Mouse (Mus musculus): ENCODE results near the gene Hist1h4a. TPM values are rescaled to one million over a fixed set of nuclear protein-coding genes. Genes with fewer than 3 reads are reported as not detected.
"Not testable (repeated sequence)": the region's sequence is repeated elsewhere in the genome, so short reads cannot be mapped to it uniquely, and the experiment has no call there.

The Hist1h4a gene
- 100 to 1,000 TPM; 369 to 391 TPM for total RNA-seq (2021)
- long read RNA-seq, experiment 1, result 0 reads
- long read RNA-seq, experiment 2, partial matches to known transcripts, result 0 of 1 reads
- long read RNA-seq, experiment 2, other reads (novel, unspliced or antisense), result 0 of 1 reads

DNA sequence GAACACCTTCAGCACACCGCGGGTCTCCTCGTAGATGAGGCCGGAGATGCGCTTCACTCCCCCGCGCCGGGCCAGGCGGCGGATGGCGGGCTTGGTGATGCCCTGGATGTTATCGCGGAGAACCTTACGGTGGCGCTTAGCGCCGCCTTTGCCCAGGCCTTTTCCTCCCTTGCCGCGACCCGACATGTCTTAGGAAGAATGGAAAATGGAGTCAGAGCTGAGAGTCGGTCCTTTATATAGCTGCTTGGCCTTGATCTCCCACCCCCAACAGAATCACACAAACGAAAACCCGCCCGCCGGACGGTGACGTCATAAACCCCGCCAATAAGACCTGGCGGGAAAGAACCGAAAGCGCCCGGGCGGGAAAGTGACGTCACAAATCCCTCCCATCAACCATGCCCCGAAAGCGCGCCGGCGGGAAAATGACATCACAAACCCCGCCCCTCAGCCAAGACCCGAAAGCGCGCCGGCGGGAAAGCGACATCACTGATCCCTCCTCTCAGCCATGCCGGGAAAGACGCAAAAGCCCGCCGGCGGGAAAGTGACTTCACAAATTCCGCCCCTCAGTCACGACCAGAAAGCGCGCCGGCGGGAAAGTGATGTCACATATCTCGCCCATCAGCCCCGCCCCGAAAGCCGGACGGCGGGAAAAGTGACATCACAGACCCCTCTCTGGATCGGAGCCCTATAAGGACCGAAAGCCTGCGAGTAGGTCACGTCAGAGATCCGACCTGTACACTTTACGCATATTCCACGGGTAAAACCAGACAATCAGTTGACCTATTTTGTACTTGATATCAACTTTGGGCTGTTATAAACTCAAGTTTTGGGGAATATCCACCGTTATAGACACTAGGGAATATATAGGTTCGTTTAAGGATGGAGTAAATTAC, at the start of gene Hist1h4a:
Hist1h4a (minus strand) TSS at position 259 of the 893 bp plus-strand sequence.
- peak; percentile 97 to 98 for DNase-seq (ENCODE audit: low spot score in 2 of 2)

DNA sequence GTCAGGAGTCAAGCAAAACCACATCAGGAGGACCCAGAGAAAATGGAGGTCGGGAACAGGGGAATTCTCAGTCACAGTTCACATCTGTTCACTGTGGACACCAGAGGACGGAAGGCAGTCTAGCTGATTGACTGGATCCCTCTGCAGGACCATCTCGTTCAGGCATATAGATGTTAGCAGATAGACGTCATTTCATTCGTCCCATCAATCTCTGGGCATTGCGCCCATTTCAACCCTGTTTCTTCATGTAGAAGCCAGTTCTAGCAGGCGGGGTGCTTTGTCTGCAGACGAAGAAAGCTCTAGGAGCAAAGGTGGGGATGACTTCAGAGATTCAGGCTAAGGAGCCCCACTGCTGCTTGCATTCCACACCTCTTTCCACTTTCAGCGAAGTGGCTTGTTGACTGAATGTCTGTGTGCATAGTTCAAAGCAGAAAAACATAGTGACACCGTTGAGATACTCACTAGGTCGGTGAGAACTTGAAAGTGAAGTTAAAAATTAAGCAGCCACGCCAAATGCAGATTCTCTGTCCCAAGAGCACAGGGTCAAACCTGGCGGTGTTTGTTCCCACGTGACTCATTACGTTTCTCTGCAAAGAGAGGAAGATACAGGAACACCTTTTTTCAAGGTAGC, 45.5 kb upstream of the Hist1h4a start, which contains the start of gene Slc17a2:
Slc17a2 (plus strand) TSS at position 572 of the 631 bp plus-strand sequence.
- no peak for DNase-seq (ENCODE audit: low spot score in 2 of 2)

DNA sequence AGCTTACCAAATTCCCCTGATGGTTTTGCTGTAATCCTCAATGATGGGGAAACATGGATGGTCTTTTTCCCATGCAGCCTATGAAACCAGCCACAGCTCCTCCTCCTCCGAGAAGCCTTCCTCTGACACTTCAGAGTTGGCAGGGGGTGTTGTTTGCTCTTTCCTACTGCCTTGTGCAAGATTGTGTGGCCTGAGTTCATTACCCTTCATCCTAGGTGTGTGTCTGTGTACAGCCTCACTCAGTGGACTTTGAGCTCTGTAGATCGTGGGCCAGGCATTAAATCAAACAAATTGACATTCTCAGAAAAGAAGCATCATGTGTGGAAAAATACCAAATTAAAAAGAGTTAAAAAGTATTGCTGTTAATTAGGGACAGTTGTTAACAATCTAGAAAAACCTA, 43.5 kb upstream of the Hist1h4a start:
- no peak for DNase-seq (ENCODE audit: low spot score in 2 of 2)

DNA sequence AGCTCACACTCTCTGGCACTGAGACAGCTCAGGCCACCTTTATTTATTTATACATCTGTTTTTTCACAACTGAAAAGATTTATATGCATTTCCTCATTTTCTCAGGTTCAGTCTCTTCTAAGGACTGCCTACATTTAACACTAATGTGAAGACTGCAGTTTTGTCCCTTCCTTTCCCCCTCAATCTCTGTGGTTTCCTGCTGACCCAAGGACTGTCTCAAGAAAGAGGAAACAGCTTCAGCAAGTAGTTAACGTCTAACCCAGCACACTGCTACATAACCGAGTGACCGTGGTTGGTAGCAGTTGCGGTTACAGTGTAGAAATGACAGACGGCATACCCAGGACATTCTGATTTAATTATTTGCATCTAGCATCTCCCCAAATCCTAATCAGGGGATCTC, 38.4 kb upstream of the Hist1h4a start:
- no peak for DNase-seq (ENCODE audit: low spot score in 2 of 2)

DNA sequence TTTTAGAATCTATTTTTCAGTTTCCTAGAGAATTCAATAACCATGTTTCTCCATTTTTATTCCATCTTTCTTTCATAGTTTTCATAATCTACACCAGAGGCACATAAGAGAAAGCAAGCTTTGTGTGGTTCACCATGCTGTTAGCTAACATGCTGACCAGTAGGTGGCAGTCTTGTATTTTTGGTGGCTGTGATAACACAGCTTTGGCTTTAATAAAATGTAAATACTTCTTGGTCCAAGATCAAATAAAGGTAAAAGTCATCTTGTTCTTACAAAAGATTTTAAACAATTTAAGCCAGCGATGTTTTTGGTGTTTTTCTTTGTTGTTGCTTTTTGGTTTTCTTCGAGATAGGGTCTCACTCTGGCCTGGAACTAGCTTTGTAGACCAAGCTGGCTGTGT, 31.5 kb upstream of the Hist1h4a start:
- peak in 1 of 2 experiments; percentile 21 for DNase-seq (ENCODE audit: low spot score in 2 of 2)

DNA sequence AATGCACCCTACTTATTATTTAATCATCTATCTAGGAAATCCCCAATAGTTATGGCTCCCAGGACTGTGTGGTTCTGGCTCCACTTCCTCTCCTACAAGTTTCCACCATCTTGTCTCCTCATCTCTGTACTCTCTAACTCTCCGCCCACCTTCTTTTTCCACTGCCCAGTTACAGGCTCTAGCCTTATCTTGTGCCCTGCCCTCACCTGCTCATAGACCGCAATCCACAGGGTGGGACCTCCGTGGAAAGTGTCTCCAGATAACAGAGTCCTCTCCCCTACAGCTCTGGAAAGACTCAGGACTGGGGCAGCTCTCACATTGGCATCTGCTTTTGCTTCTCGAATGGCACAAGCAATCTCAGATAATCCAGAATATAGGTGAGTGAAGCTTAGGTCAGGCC, 18.0 kb upstream of the Hist1h4a start:
- no peak for DNase-seq (ENCODE audit: low spot score in 2 of 2)

DNA sequence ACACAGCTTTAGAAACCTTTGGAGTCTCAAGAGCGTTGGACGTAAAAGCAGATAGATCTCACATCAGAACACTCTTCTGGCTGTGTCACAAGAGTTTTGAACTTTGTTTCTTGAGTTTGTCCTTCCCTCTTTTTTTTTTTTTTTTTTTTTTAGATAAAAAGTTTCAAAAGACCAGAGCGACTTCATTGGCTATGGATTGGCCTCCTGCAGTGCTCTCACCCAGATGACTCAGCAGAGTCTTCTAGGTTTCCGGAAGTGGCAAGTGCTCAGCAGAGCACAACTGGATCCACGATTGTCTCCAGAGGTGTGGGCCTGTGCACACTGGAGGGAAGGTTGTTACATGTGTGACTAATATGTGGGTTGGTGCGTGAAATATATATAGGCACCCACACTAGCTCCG, 17.3 kb upstream of the Hist1h4a start:
- no peak for DNase-seq (ENCODE audit: low spot score in 2 of 2)

DNA sequence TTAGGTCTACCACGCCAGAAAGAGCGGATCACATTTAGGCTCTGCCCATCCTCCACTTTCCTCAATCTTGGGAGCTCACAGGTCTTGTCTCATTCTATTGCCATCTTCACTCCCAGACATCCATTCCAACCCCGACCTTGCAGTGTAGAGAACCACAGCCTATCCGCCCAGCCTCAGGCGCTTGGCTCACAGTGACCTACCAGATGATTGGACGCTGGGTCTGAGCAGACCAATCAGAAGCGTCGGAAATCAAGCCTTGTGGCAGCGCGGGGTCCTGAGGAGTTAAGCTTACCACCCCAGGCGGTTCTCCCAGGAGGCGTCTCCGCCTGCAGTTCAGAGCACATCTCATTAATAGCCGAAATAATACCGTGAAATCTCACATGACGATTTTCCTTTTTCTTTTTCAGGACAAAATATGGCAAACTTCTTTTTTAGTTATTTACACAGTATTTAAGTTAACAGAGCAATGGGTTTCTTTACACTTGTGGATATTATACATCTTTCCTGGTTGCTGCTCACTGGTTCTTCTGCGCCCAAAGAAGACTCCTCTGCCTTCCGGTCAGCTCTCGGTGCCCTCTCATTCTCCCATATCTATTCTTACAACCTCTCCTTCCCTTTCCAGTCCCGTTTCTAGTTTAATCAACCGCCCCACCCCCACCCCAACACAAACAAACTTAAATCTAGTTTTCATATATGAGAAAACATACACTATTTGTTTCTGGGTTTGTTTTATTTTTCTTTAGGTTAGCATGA, 11.7 kb upstream of the Hist1h4a start:
- peak in 1 of 2 experiments; percentile 22 for DNase-seq (ENCODE audit: low spot score in 2 of 2)

DNA sequence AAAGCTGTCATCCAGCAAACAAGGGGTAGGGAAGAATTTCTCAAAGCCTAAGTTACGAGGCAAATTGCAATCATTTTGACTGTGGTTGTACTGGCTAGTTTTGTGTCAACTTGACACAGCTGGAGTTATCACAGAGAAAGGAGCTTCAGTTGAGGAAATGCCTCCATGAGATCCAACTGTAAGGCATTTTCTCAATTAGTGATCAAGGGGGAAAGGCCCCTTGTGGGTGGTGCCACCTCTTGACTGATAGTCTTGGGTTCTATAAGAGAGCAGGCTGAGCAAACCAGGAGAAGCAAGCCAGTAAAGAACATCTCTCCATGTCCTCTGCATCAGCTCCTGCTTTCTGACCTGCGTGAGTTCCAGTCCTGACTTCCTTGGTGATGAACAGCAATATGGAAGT, 8.6 kb upstream of the Hist1h4a start, which contains the start of gene Trim38:
Trim38 (plus strand) TSS at position 301 of the 400 bp plus-strand sequence.
- DNase-seq (ENCODE audit: low spot score in 2 of 2), result not testable (repeated sequence)

DNA sequence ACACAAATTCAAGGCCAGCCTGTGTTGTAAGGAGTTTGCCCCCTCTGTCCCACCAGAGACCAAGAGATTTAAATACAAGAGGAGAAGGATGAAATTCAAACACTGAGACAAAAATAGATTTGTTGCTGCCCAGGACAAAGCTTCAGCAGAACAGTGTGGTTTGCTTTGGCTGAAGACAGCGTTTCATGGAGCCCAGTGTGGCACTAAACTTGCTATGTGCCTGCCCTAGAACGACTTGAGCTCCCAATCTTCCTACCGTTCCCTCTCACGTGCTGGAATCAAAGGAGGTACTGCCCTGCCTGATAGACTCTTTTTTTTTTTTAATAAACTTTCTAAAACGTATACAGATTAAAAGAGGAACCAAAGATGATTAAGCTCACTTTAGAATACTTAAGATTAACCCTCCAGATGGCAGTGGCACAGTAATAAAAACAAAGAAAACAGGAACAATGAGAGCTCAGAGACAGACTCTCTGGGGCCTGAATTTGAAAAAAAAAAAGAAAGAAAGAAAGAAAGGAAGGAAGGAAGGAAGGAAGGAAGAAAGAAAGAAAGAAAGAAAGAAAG, 7.9 kb upstream of the Hist1h4a start:
- no peak for DNase-seq (ENCODE audit: low spot score in 2 of 2)

DNA sequence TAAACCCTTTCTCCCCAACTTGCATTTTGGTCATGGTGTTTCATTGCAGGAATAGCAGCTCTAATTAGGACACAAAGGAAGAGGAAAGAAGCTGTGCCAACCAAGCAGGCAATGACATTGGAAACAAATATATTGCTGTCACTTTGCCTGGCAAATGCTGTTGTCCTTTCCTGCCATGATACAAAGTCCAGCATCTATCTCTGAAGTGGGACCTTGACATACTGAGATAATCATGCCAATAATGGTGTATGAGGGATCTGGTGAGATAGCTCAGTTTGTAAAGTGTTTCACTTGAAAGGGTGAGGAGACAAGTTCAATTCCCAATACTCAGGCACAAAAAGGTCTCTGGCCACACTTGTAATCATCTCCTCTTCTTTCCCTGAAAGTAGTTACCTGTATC, 5.7 kb upstream of the Hist1h4a start:
- no peak for DNase-seq (ENCODE audit: low spot score in 2 of 2)

DNA sequence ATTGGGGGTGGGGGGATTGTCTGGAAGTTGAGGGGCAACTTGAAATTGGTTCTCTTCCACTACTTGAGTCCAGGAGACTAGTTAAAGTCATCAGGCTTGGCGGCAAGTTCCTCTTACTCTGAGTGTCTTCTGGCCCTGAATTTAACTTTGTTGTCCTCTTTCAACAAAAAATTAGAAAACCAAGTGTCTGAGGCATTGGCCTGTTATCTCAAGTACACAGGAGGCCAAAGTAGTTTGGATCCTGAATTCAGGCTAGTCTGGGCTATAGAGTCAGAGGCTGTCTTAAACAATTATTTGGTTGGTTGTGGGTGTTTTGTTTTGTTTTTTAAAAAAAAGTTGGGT, 4.1 kb upstream of the Hist1h4a start:
- no peak for DNase-seq (ENCODE audit: low spot score in 2 of 2)

DNA sequence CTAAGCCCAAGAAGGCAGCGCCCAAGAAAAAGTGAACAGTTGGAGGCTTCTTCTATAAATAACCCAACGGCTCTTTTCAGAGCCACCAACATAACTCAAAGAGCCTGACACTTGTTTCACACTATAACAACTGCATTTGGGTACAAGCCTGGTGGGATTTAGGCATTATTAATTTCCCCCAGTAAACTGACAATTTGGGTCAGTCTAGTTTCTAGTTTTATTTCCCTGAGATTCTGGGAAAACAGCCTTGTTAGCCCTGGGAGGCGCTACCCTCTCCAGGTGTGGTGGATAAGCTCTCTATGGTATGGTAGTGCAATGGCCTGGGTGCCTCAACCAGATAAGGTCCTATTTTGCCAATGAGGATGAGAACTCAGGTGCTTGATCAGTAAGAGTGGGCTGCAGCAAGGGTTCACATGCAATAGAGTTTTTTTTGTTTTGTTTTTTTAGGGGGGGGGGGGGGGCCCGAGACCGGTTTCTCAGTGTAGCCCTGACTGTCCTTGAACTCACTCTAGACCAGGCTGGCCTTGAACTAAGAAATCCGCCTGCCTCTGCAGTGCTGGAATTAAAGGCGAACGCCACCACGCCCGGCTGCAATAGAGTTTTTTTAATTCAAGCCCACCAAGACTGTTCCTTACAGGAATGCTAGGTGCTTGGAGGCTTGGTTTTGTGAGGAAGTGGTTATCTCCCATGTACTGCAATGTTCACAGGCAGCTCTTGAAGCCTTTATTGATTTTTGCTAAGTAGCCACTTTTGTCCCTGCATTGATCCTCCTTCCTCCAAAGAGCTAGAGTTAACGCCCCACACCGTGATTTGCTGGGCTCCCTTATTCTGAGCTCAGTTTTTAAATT, 3.5 kb upstream of the Hist1h4a start:
- no peak for DNase-seq (ENCODE audit: low spot score in 2 of 2)

DNA sequence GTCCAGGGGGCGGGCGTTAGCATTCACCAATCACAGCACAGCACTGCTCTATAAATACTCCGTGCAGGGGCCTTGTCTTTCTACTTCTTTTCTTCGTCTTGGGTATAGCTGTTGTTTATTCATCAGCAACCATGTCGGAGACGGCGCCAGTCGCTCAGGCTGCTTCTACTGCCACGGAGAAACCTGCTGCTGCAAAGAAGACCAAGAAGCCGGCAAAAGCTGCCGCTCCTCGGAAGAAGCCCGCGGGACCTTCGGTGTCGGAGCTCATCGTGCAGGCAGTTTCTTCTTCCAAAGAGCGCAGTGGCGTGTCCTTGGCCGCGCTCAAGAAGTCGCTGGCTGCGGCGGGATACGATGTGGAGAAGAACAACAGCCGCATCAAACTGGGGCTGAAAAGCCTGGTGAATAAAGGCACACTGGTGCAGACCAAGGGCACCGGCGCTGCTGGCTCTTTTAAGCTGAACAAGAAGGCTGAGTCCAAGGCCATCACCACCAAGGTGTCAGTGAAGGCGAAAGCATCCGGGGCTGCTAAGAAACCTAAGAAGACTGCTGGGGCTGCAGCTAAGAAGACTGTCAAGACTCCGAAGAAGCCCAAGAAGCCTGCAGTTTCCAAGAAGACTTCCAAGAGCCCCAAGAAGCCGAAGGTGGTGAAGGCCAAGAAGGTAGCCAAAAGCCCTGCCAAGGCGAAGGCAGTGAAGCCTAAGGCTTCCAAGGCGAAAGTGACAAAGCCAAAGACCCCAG, 2.7 kb upstream of the Hist1h4a start, which contains the start of gene Hist1h1a:
Hist1h1a (plus strand) TSS at position 81 of the 738 bp plus-strand sequence.
- peak; percentile 64 to 85 for DNase-seq (ENCODE audit: low spot score in 2 of 2)

DNA sequence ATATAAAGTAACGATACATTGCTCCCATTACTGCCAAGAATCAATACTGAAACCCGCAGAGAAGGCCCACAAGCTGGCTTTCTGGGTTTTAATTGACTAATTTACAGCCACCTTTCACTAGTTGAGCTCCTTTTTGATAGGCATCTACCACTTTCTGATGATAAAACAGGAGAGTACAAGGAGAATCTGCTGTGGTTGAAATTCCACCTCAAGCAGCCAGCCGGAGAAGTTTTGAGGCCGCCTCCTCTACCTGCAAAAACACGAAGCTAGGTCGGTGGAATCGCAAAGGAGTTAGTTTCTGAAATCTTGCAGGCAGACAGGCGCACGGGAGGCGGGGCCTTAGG, 2.2 kb upstream of the Hist1h4a start:
- DNase-seq (ENCODE audit: low spot score in 2 of 2), result no peak

DNA sequence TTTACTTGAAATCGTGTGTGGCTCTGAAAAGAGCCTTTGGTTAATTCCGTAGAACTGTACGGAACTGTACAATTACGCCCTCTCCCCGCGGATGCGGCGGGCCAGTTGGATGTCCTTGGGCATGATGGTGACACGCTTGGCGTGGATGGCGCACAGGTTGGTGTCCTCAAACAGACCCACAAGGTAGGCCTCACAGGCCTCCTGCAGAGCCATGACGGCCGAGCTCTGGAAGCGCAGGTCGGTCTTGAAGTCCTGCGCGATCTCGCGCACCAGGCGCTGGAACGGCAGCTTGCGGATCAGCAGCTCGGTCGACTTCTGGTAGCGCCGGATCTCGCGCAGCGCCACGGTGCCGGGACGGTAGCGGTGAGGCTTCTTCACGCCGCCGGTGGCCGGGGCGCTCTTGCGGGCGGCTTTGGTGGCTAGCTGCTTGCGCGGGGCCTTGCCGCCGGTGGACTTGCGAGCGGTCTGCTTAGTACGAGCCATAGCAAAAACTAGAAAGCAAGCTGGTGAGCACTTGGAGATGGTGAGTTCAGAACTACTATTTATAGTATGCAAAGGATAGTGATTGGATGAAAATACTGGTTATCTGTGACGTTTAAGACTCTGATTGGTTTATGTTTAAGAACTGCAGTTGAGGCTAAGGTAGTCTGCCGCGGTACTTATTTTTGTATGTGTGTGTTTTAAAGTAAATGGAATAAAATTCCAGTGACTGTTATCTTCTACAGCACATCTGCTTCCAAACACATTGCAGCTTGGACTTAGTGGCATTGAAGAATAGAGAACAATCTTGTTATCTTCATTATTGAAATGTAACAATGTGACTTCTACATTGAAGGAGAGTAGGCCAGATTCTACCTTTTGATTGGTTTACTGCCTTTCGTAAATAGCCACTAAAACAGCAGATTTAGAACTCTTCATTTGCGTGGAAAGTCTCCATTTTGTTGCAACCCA, 1.1 kb upstream of the Hist1h4a start, which contains the start of gene Hist1h3a:
Hist1h3a (minus strand) TSS at position 516 of the 951 bp plus-strand sequence.
- DNase-seq (ENCODE audit: low spot score in 2 of 2), result peak in 1 of 2 experiments; percentile 54

DNA sequence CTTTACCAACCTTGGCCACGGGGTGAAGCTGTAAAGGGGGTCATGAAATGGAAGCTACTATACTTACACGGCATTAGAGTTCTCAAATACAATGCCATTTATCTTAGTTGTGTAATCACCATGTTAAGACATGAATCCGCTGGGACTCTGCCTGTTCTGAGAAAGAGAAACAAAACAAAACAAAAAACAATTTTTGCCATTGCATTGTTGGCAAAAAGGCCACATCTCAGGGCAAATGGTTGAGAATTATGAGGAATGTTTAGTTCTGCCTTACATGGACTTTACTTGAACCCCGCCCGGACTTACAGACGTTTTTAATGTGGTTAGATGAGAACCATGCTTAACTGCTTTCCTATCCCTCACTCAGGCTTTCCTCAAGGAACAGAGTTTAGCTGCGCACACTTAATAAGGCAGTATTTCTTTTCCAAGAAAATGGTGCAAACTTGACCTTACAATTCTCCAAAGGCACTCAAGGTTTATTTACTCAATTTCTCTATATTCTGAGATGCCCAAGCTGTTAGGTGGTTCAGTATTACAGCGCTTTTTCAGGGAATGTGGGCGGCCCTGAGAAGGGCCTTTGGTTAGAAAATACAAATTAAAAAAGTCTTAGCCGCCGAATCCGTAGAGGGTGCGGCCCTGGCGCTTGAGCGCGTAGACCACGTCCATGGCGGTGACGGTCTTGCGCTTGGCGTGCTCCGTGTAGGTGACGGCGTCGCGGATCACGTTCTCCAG, 624 bp downstream of the Hist1h4a start:
- no peak for DNase-seq (ENCODE audit: low spot score in 2 of 2)

DNA sequence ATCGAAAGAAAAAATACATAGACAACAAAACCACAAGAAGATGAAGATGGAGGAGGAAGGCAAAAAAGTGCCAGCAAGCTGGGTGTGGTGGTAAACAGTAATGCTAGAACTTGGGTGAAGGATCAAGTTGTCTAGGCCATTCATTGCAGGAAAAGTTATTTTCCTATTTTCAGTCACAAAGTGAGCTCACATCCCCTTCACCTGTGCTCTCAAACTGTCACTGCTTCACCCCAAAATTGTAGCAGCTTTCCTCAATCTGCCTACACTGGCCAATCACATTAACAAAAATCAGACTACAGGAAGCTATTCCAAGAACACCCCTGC, 1.2 kb downstream of the Hist1h4a start:
- DNase-seq (ENCODE audit: low spot score in 2 of 2), result no peak
